Mouse (Mus musculus) C3H10T1/2 (cell line): ENCODE results near the gene Slc32a1. TPM values are rescaled to one million over a fixed set of nuclear protein-coding genes. Genes with fewer than 3 reads are reported as not detected.

Source experiments
- polyA plus RNA-seq, 2 experiments: library from polyadenylated mRNA; unstranded; fragments of >200 nt; fragmentation: generic; extraction: Trizol; gene quantifications; one replicate each; pipeline ENCODE4 v1.2.1; 2012; ENCODE audit warnings: missing spikeins in 2 of 2

Slc32a1 gene
- not detected for polyA plus RNA-seq

DNA sequence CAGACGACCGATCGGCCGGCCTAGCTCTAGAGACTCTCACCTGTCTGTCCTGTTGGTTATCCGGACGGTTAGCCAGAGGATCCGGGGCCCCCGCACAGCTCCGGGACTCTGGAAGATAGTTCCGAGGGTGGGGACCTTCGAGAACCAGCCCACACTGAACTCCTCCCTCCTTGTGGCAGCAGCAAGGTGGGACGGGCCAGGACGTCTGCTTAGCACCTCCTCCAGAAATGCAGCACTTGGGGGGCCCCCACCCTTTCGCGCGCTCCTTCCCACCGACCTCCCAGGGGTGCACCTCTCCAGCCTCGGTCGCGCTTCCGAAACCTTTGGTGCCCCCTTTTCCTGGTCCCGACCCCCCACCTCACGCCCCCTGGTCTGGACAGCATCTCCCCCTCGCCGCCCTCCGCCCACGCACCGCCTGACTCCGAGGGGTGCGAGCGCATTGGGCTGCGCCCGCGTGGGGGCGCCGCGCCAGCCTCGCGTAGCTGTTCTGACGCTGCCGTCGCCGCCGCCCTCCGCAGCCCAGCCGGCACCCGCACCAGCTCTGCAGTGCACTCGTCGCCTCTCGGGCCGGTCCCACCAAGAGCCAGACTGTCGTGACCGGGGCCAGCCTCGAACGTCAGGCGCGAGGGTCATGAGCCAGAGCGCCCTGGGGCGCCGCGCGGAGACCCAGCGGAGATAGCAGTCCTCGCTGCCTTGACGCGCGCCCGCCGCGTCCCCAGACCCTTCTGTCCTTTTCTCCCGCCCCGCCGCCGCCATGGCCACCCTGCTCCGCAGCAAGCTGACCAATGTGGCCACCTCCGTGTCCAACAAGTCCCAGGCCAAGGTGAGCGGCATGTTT lies at the start of gene Slc32a1:
Gene Slc32a1, plus strand, starts transcription at position 280 of the 838 bp plus-strand sequence.

DNA sequence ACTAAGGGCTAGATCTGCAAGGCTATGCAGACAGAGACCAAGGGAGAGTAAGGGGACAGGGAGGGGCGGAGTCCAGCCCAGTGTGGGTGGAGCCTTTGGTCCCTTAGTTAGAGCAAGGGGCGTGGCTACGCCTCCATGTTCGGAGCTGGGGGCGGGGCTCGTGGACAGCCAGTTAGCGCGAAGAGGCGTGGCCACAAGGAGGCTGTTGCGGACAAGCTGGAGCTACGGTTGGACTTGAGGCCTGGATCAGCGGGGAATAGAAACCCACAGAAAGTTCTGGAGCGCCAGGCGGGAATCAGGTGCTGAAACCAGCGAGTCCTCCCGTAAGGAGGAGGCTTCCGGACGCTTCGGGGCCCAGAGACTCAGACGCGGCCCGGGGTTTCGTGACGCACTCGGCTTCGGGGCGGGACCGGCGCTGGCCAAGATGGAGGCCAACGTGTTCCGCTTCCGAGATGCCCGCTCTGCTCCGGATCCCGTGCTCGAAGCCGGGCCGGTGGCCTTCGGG lies 14.2 kb downstream of the Slc32a1 start, which contains the start of gene Actr5:
Gene Actr5, plus strand, starts transcription at position 171 of the 505 bp plus-strand sequence.

DNA sequence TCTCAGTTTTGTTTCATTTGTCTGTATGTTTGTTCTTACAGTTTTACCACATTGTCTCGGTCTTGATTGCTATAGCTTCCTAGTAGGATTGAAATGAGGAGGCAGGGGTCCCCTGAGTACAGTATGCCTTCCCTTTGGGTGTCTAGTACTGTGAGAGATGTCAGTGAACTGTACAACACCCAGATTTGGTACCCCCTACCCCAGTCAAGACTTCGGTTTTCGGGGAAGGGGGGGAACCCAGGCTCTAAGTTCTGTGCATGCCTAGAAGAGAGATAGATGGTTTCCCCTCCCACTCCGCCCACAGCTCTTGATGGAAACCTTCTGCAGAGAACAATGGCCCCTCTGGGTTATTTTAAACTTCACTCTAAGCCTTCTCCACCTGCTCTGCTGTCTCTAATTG lies 54.5 kb downstream of the Slc32a1 start, which contains the start of gene Ppp1r16b:
Gene Ppp1r16b, plus strand, starts transcription at position 301 of the 400 bp plus-strand sequence.

Other genes starting within 250 kb of the Slc32a1 start
- not detected for gene Snhg11, start 235.1 kb upstream of the Slc32a1 start, polyA plus RNA-seq
- gene Ralgapb, start 200.9 kb upstream of the Slc32a1 start, polyA plus RNA-seq, result 1 to 10 TPM in 1 of 2 experiments, under 1 TPM in 1; 0.63 to 6.7 TPM
- gene Adig, start 108.2 kb upstream of the Slc32a1 start, polyA plus RNA-seq, result not detected
- under 1 TPM in 1 of 2 experiments, not detected in 1; 0.05 TPM for gene Arhgap40, start 98.0 kb upstream of the Slc32a1 start, polyA plus RNA-seq
- gene Actr5, start 14.1 kb downstream of the Slc32a1 start, polyA plus RNA-seq, result 1 to 10 TPM; 6.9 to 9.1 TPM
- gene Ppp1r16b, start 54.6 kb downstream of the Slc32a1 start, polyA plus RNA-seq, result under 1 TPM; 0.04 to 0.07 TPM
- 10 to 100 TPM in 1 of 2 experiments, 1 to 10 TPM in 1; 9.3 to 31.8 TPM for gene Fam83d, start 157.3 kb downstream of the Slc32a1 start, polyA plus RNA-seq
- gene Dhx35, start 184.0 kb downstream of the Slc32a1 start, polyA plus RNA-seq, result 1 to 10 TPM; 2.6 to 7.5 TPM